Mouse (Mus musculus) midbrain, embryonic 11.5 days (tissue): ENCODE results near the gene BC052040. TPM values are rescaled to one million over a fixed set of nuclear protein-coding genes. Genes with fewer than 3 reads are reported as not detected.

Source experiments
- ATAC-seq: fragments of 200-750 bp; cut with Nextera tagmentation; 2 replicates; pipeline ENCODE4 v1.8.0; 2017; ENCODE audit warnings: moderate TSS enrichment, moderate library complexity; ENCODE audit not compliant: low FRiP score
- DNase-seq: peaks from one replicate; pipeline ENCODE4 v3.0.0; 2015; ENCODE audit warnings: low spot score; ENCODE audit errors: missing footprints
- H3K27ac ChIP-seq: fragments of 300-500 bp; sonication (generic); 2 replicates; pipeline ENCODE4 v1.5.1; 2014; ENCODE audit warnings: low read depth, low read length
- H3K27me3 ChIP-seq: fragments of 300-500 bp; sonication (generic); 2 replicates; pipeline ENCODE4 v1.6.1; 2014; ENCODE audit warnings: mild to moderate bottlenecking, low read length, moderate library complexity, mixed read lengths; ENCODE audit not compliant: control insufficient read depth, insufficient read depth
- H3K36me3 ChIP-seq: fragments of 300-500 bp; sonication (generic); 2 replicates; pipeline ENCODE4 v1.6.1; 2014; ENCODE audit warnings: mild to moderate bottlenecking, low read length, moderate library complexity, mixed read lengths; ENCODE audit not compliant: control insufficient read depth, insufficient read depth
- H3K4me1 ChIP-seq: fragments of 300-500 bp; sonication (generic); 2 replicates; pipeline ENCODE4 v1.6.1; 2014; ENCODE audit warnings: low read length; ENCODE audit not compliant: control insufficient read depth, insufficient read depth
- H3K4me2 ChIP-seq: fragments of 300-500 bp; sonication (generic); 2 replicates; pipeline ENCODE4 v1.6.1; 2014; ENCODE audit warnings: mild to moderate bottlenecking, moderate library complexity
- H3K4me3 ChIP-seq: fragments of 300-500 bp; sonication (generic); 2 replicates; pipeline ENCODE4 v1.5.1; 2014; ENCODE audit warnings: low read depth, low read length
- H3K9ac ChIP-seq: fragments of 300-500 bp; sonication (generic); 2 replicates; pipeline ENCODE4 v1.6.1; 2014; ENCODE audit warnings: low read length
- H3K9me3 ChIP-seq: fragments of 300-500 bp; sonication (generic); 2 replicates; pipeline ENCODE4 v1.6.1; 2016; ENCODE audit warnings: low read length; ENCODE audit not compliant: control insufficient read depth
- WGBS: fragments of 180-500 bp; shearing (Covaris S2); extraction: QIAGEN DNeasy Blood & Tissue Kit; methylation state at CpG from one replicate; pipeline ENCODE4 v1.1.7; 2014; 5-methylcytosine and 5-hydroxymethylcytosine counted together
- polyA plus RNA-seq: library from polyadenylated mRNA; unstranded; fragments of >200 nt; fragmentation: Nextera tagmentation; extraction: Ambion mirVana; gene quantifications from 2 replicates; pipeline ENCODE4 v1.2.1, GENCODE M21; 2014

The BC052040 gene
- 19.6 and 19.7 TPM in 2 replicates for polyA plus RNA-seq

DNA sequence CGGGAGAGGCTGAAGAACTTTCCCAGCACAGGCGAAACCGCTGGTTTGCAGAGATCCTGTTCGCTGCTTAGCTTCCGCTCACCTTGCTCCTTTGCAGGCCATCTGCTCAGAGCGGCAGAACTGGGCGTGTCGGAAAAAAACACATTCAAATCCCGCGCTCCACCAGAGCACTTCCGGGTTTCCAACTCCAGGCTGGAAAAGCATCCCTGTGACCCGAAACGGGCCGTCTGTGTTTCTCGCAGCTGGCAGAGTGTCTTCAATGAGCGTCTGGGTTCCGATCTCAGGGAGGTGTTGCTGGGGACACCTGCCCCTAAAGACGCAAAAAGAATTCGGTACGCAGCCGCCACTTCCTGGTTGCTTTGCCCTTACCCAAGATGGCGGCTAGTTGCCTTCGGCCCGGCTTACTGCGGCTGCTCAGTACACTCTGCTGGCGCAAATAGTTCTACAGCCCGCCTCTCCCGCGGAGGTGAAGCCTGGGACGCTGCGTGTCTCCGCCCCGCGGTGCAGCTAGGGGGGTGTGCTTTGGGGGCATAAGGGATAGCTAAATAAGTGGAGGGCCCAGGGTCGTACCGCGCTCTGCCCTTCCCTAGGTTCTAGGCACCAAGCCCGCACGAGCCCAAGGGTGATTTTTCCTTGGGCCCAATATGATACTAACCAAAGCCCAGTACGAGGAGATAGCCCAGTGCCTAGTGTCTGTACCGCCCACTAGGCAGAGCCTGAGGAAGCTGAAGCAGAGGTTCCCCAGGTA, at the start of gene BC052040:
Gene BC052040, plus strand, starts transcription at position 476 of the 748 bp plus-strand sequence.
- ATAC-seq (peak; percentile 97), DNase-seq (peak; percentile 99)
- Histone ChIP-seq H3K27ac (no peak within 1 kb of the TSS), H3K27me3 (no peaks in the 10 kb centered on the region), H3K4me2 (peak within 1 kb of the TSS; percentile 65), H3K4me3 (peak within 1 kb of the TSS; percentile 73), H3K4me1 (peaks cover 13% of the 10 kb centered on the region), H3K9me3 (no peaks in the 10 kb centered on the region), H3K36me3 (no peaks in the 10 kb centered on the region), H3K9ac (peak within 1 kb of the TSS; percentile 78)
- WGBS = under 1% methylated on average over 41 of the region's 41 CpGs

DNA sequence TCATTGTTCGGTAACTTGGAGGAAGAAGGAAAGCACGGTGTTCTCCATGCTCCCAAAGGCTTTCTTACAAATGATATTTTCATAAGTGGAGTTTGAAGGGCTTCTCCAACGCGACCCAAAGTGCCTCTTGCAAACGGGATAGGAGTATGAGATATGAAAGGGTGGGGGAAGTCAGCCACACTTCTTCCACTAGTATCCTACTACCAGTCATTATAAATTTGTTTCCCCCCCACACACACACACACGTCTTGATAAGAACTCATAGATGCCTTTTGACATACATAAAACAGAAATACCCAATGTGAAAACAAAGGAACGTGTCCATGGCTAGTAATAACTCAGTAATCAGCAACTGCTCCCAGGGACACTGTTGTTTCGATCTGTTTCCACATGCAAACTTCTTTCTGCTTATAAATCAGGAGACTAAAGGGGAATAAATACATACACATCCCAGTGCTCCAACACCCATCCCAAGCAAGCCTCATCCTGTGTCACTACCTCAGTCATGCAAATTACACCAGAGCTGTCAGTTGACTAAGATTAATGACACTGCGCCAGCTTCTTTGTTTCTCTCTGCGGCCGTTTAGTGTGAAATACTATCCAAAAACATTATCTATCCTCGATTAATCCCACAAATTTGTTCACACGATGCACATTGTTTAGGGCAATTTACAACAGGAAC, 43.4 kb upstream of the BC052040 start:
- Histone ChIP-seq H3K36me3 (no peaks in the 10 kb centered on the region), H3K9me3 (no peaks in the 10 kb centered on the region), H3K27me3 (no peaks in the 10 kb centered on the region), H3K9ac (no peak overlapping the region), H3K4me2 (no peak overlapping the region), H3K4me3 (no peak overlapping the region), H3K27ac (no peak overlapping the region), H3K4me1 (no peaks in the 10 kb centered on the region)
- DNase-seq (no peak), ATAC-seq (no peak)
- 74% methylated on average over 13 of the region's 13 CpGs for WGBS

DNA sequence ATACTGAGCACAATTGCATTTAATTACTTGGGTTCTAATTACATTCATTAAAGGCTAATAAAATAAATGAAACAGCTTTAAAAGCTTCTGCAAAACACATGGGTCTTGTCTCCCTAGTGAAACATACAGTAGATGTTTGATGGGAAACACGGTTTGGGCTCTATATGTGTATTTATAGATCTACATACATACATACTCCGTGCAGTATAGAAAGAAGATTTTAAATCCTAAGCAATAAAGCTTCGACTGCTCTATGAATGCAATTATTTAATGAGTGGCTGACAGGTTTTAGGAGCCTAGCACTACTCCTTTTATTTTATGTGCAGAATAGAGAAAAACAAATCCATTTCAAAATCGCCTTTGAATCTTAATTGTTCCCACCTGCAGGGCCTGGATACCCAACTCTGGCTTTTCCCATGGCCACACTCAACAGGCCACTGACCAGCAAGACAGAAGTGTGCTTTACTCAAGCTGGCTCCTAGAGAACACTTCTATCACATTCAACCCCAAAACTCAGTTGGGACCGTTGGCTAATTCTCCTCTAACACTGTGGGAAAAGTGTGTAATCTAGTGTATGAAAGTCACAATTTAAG, 42.7 kb upstream of the BC052040 start:
- Histone ChIP-seq H3K27me3 (no peaks in the 10 kb centered on the region), H3K9ac (no peak overlapping the region), H3K4me2 (no peak overlapping the region), H3K9me3 (no peaks in the 10 kb centered on the region), H3K4me3 (no peak overlapping the region), H3K4me1 (no peaks in the 10 kb centered on the region), H3K36me3 (no peaks in the 10 kb centered on the region), H3K27ac (no peak overlapping the region)
- ATAC-seq = no peak
- WGBS = 78% methylated on average over 5 of the region's 5 CpGs
- DNase-seq = no peak

DNA sequence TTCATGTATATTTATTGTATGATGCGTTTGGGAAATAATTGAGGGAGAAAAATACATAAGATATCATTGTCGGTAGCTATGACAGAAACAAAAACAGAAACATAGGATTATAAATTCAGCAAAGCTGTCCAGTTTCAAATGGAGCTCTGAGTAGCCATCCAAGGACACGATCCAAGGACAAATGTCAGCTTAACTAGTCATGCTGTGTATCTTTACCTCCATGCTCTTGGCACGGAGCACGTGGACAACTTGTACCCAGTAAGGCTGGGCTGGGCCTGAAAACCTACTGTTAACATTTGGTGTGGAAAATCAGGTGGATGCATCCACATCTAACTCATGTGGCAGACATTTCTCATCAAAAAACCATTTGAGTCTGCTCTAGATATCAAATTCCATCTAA, 41.8 kb upstream of the BC052040 start:
- H3K36me3 ChIP-seq = no peaks in the 10 kb centered on the region
- H3K27ac ChIP-seq = no peak overlapping the region
- H3K4me1 ChIP-seq = no peaks in the 10 kb centered on the region
- H3K27me3 ChIP-seq = no peaks in the 10 kb centered on the region
- DNase-seq (no peak), ATAC-seq (no peak)
- no peak overlapping the region for H3K4me3 ChIP-seq
- H3K4me2 ChIP-seq = no peak overlapping the region
- no peak overlapping the region for H3K9ac ChIP-seq
- 90% methylated on average over 5 of the region's 5 CpGs for WGBS
- no peaks in the 10 kb centered on the region for H3K9me3 ChIP-seq

DNA sequence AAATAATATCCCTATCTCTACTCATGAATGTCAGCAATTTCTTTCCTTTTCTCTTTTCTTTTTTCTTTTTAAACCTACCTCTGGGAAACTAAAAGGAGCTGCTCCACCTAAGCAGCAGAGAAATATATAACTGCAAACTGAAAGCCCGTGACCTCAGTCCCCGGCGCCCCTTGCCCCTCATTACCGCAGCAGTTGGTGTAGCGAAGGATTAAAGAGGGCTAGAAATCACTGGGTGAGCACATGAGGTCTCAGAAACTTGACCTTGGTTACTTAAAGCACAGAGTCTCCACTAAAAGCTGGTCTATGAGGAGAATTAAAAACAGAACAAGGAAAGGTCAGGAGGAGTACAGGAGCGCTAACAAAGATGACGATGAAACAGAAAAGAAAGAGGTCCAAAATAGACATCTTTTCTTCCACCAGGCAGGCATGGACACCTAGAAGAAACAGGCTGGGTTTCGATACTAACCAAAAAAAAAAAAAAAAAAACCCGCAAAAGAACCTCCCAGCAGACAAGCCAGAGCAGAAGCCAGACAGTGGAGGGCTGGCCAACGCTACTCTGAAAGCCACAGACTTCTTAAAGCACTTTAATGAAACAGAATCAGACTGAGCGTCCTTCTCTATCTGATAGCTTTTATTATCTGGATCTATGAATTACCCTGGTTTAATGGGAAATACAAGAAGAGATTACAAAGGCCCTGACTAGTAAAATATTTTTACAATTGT, 39.0 kb upstream of the BC052040 start:
- DNase-seq (no peak), ATAC-seq (no peak)
- Histone ChIP-seq H3K27me3 (no peaks in the 10 kb centered on the region), H3K4me1 (no peaks in the 10 kb centered on the region), H3K27ac (no peak overlapping the region), H3K4me3 (no peak overlapping the region), H3K36me3 (no peaks in the 10 kb centered on the region), H3K4me2 (no peak overlapping the region), H3K9me3 (no peaks in the 10 kb centered on the region), H3K9ac (no peak overlapping the region)
- 75% methylated on average over 11 of the region's 11 CpGs for WGBS

DNA sequence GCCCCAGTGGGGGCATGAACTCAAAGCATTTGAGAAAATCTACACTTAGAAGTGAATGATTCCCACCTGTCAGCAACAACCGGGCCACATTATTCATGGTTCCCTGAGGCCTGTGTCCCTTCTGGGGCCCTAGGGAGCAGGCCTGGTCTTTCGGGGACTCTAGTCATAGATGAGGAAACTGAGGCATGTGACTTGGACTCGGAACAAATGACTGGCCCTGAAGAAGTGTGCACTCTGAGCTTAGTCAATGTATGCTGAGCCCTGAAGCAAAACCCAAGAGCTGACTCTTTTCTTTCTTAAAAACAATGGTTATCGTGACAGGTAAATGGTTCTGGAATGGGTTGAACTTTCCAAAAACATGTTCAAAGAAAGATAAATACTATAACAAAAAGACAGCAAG, 38.3 kb upstream of the BC052040 start:
- no peak overlapping the region for H3K27ac ChIP-seq
- no peaks in the 10 kb centered on the region for H3K36me3 ChIP-seq
- H3K4me2 ChIP-seq = no peak overlapping the region
- no peaks in the 10 kb centered on the region for H3K27me3 ChIP-seq
- WGBS = 84% methylated on average over 4 of the region's 4 CpGs
- no peak overlapping the region for H3K4me3 ChIP-seq
- no peak overlapping the region for H3K9ac ChIP-seq
- no peak for DNase-seq
- H3K4me1 ChIP-seq = no peaks in the 10 kb centered on the region
- no peak for ATAC-seq
- H3K9me3 ChIP-seq = no peaks in the 10 kb centered on the region

DNA sequence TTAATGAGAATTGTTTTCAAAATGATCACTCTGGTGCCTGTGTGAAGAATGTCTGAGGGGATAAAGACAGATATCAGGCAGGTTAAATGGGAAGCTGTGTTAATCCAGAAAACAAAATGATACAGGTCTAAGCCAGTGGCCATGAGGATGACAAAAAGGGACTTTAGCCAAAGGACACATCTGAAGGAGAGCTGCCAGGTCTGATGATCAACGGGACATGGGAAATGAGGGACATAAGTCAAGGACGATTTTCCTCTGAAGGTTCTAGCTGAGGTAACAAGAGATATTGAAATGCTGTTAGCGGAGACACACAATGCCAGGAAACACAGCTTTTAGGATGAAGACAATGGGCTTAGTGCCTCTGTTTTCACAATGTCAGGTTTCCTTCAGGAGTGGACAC, 29.6 kb upstream of the BC052040 start:
- no peaks in the 10 kb centered on the region for H3K9me3 ChIP-seq
- no peak overlapping the region for H3K4me2 ChIP-seq
- no peak for DNase-seq
- H3K36me3 ChIP-seq = no peaks in the 10 kb centered on the region
- no peak overlapping the region for H3K4me3 ChIP-seq
- H3K27me3 ChIP-seq = no peaks in the 10 kb centered on the region
- WGBS = 76% methylated on average over 3 of the region's 3 CpGs
- no peak overlapping the region for H3K27ac ChIP-seq
- no peaks in the 10 kb centered on the region for H3K4me1 ChIP-seq
- H3K9ac ChIP-seq = no peak overlapping the region
- no peak for ATAC-seq

DNA sequence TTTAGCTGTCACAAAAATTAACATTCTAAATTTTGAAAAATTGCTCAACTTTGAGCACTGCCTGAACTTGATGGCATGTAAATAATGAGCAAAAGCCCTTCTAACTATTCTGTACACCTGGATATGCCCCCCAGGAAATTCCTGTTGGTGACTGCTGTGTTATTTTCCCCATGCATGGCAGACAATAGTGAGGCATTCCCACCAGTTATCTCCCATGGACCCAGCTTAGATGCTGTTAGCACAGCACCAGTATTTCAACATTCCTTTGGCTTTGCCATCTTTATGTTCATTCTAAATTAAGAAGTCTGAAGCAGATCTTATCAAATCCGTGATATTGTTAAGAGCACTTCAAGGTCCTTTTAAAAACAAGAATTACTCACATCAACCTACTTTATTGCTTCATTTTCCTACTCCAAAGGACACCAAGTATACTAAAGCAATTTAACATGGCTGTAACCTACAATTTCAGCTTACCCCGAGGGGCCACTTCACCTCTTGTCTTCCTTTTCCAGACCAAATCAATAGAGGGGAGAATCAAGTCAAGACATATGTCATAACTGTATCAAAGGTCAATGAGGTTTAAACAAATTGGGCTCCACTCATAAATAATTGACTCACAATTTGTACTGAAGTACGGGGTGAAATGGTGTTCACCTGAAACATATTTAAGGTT, 19.2 kb upstream of the BC052040 start:
- 88% methylated on average over 3 of the region's 3 CpGs for WGBS
- Histone ChIP-seq H3K9me3 (no peaks in the 10 kb centered on the region), H3K9ac (no peak overlapping the region), H3K27me3 (no peaks in the 10 kb centered on the region), H3K27ac (no peak overlapping the region), H3K36me3 (no peaks in the 10 kb centered on the region), H3K4me1 (no peaks in the 10 kb centered on the region), H3K4me2 (no peak overlapping the region), H3K4me3 (no peak overlapping the region)
- no peak for DNase-seq
- ATAC-seq = no peak
